8 mouse cellular contexts compared by ENCODE assay signal in genomic region chr2:152686399-152686798, GRCm38 (mm10). TPM values are rescaled to one million over a fixed set of nuclear protein-coding genes. Genes with fewer than 3 reads are reported as not detected.
A peak's percentile ranks its signal among the peaks of the same experiment; 100 is the strongest.
DNase-seq lines count a peak whose midpoint lies in the region; ATAC-seq and TF ChIP-seq lines count a peak whose summit lies in the region.

No protein-coding gene starts in this region.

- no peak for TF ChIP-seq CTCF in gastrocnemius, adult 2 months (IDR thresholded peaks at IDR 0.05)
- no peak for TF ChIP-seq CTCF in stomach, postnatal 0 days (IDR thresholded peaks at IDR 0.05; ENCODE audit: low read depth)

- H3K36me3 ChIP-seq in neural tube, embryonic 11.5 days (ENCODE audit: control insufficient read depth, insufficient read depth, low read length): peaks cover 45% of the 10 kb centered on the region
- H3K36me3 ChIP-seq in liver, embryonic 13.5 days: peaks cover 92% of the 10 kb centered on the region
- peaks cover 37% of the 10 kb centered on the region for H3K36me3 ChIP-seq in stomach, postnatal 0 days (ENCODE audit: control insufficient read depth, insufficient read depth, low read length)

- DNase-seq in gastrocnemius, adult 2 months: no peak
- DNase-seq in gastrocnemius, postnatal 25 days: no peak
- DNase-seq in neural tube, embryonic 11.5 days (ENCODE audit: low spot score): no peak
- no peak for DNase-seq in neural tube, embryonic 10.5 days (ENCODE audit: extremely low spot score, low spot score)
- no peak for DNase-seq in liver, embryonic 13.5 days
- no peak for DNase-seq in stomach, postnatal 0 days (ENCODE audit: low spot score)
- DNase-seq in gastrocnemius, postnatal 36 days: no peak
- no peak for DNase-seq in spleen, postnatal 14 days (ENCODE audit: low spot score in 2 of 2)

- peak; percentile 22 for ATAC-seq in neural tube, embryonic 11.5 days (ENCODE audit: insufficient read depth, low FRiP score, low TSS enrichment)
- ATAC-seq in liver, embryonic 13.5 days (ENCODE audit: low read depth): no peak
- ATAC-seq in stomach, postnatal 0 days (ENCODE audit: low FRiP score, low TSS enrichment): no peak

- 0 out of 2 replicates have a peak, but pooled peaks cover 3% of the 10 kb centered on the region for H3K4me1 ChIP-seq in neural tube, embryonic 11.5 days (ENCODE audit: control insufficient read depth, insufficient read depth, low read length)
- peaks cover 21% of the 10 kb centered on the region for H3K4me1 ChIP-seq in liver, embryonic 13.5 days (replicated peaks)
- no peaks in the 10 kb centered on the region for H3K4me1 ChIP-seq in stomach, postnatal 0 days (replicated peaks; ENCODE audit: control insufficient read depth, insufficient read depth)

- 0 out of 2 replicates have a peak overlapping the region, but pooled peaks have one; percentile 17 for H3K4me2 ChIP-seq in neural tube, embryonic 11.5 days (ENCODE audit: low read depth)
- H3K4me2 ChIP-seq in liver, embryonic 13.5 days: peak overlapping the region; percentile 73
- peak overlapping the region; percentile 31 for H3K4me2 ChIP-seq in stomach, postnatal 0 days (replicated peaks; ENCODE audit: low read depth)

- peak overlapping the region; percentile 83 for H3K27ac ChIP-seq in gastrocnemius, adult 2 months
- H3K27ac ChIP-seq in neural tube, embryonic 11.5 days (ENCODE audit: low read depth, low read length): 0 out of 2 replicates have a peak overlapping the region, but pooled peaks have one; percentile 30
- H3K27ac ChIP-seq in liver, embryonic 13.5 days: peak overlapping the region; percentile 47; the same call in 1 of the 2 replicates
- peak overlapping the region; percentile 65; the same call in 1 of the 2 replicates for H3K27ac ChIP-seq in stomach, postnatal 0 days (replicated peaks)

- no peaks in the 10 kb centered on the region for H3K27me3 ChIP-seq in neural tube, embryonic 11.5 days (ENCODE audit: control insufficient read depth, insufficient read depth, low read length)
- no peaks in the 10 kb centered on the region for H3K27me3 ChIP-seq in liver, embryonic 13.5 days
- H3K27me3 ChIP-seq in stomach, postnatal 0 days (ENCODE audit: control insufficient read depth, insufficient read depth, low read length): no peaks in the 10 kb centered on the region

- intact Hi-C loops in gastrocnemius, adult 2 months (cut with DNase I): no loop called here
- intact Hi-C loops in gastrocnemius, postnatal 36 days (cut with DNase I): no loop called here

- H3K9ac ChIP-seq in neural tube, embryonic 11.5 days (ENCODE audit: low read length): no peak overlapping the region
- 0 out of 2 replicates have a peak overlapping the region, but pooled peaks have one; percentile 45 for H3K9ac ChIP-seq in liver, embryonic 13.5 days
- peak overlapping the region; percentile 45 for H3K9ac ChIP-seq in stomach, postnatal 0 days (ENCODE audit: low read length)

- TF ChIP-seq EP300 in stomach, postnatal 0 days (optimal IDR thresholded peaks at IDR 0.05): no peak

- no peaks in the 10 kb centered on the region for H3K9me3 ChIP-seq in neural tube, embryonic 11.5 days (ENCODE audit: control insufficient read depth, low read length)
- H3K9me3 ChIP-seq in liver, embryonic 13.5 days (replicated peaks): no peaks in the 10 kb centered on the region
- H3K9me3 ChIP-seq in stomach, postnatal 0 days (ENCODE audit: control insufficient read depth, low read length): no peaks in the 10 kb centered on the region

- WGBS in neural tube, embryonic 11.5 days: 51% methylated on average over 12 of the region's 12 CpGs
- 52% methylated on average over 12 of the region's 12 CpGs for WGBS in liver, embryonic 13.5 days (ENCODE audit: insufficient replicate concordance)
- 51% methylated on average over 12 of the region's 12 CpGs for WGBS in stomach, postnatal 0 days

- peak overlapping the region; percentile 68 for H3K4me3 ChIP-seq in gastrocnemius, adult 2 months
- no peak overlapping the region for H3K4me3 ChIP-seq in neural tube, embryonic 11.5 days (ENCODE audit: low read depth, low read length)
- peak overlapping the region; percentile 66 for H3K4me3 ChIP-seq in liver, embryonic 13.5 days (replicated peaks)
- H3K4me3 ChIP-seq in stomach, postnatal 0 days (ENCODE audit: low read depth, low read length): peak overlapping the region; percentile 18; the same call in 1 of the 2 replicates

RNA-seq across cellular contexts. Expression of gene Mcts2, which starts 0.4 kb away (rescaled TPM):
- total RNA-seq in gastrocnemius, adult 2 months (2021): 10 to 100 TPM; 11.1 to 12.8 TPM
- total RNA-seq in gastrocnemius, postnatal 25 days (2021): 10 to 100 TPM; 11.3 to 11.5 TPM
- polyA plus RNA-seq in neural tube, embryonic 11.5 days (2014; fragmentation: Nextera tagmentation; extraction: Ambion mirVana): 39.1 and 40.6 TPM in 2 replicates
- 23.6 and 23.8 TPM in 2 replicates for polyA plus RNA-seq in liver, embryonic 13.5 days (2015; fragmentation: Nextera tagmentation; extraction: Ambion mirVana)
- polyA plus RNA-seq in stomach, postnatal 0 days (2015; fragmentation: Nextera tagmentation; extraction: Ambion mirVana): 22.9 and 23.4 TPM in 2 replicates
- 10 to 100 TPM in 1 of 2 experiments, 1 to 10 TPM in 1; 9.6 to 12.1 TPM for total RNA-seq in gastrocnemius, postnatal 36 days (2021)

RNA-seq across cellular contexts. Expression of gene H13, which starts 17.1 kb away (rescaled TPM):
- total RNA-seq in gastrocnemius, adult 2 months (2021): 10 to 100 TPM; 32.6 to 37.3 TPM
- total RNA-seq in gastrocnemius, postnatal 25 days (2021): 10 to 100 TPM; 29.5 to 38.6 TPM
- 123 TPM in 2 replicates for polyA plus RNA-seq in neural tube, embryonic 11.5 days (2014; fragmentation: Nextera tagmentation; extraction: Ambion mirVana)
- 49.0 and 52.9 TPM in 2 replicates for polyA plus RNA-seq in liver, embryonic 13.5 days (2015; fragmentation: Nextera tagmentation; extraction: Ambion mirVana)
- polyA plus RNA-seq in stomach, postnatal 0 days (2015; fragmentation: Nextera tagmentation; extraction: Ambion mirVana): 110 and 121 TPM in 2 replicates
- 10 to 100 TPM; 30.1 to 35.1 TPM for total RNA-seq in gastrocnemius, postnatal 36 days (2021)

RNA-seq across cellular contexts. Expression of gene Id1, which starts 49.7 kb away (rescaled TPM):
- 10 to 100 TPM in 1 of 2 experiments, 1 to 10 TPM in 1; 6.7 to 26.8 TPM for total RNA-seq in gastrocnemius, adult 2 months (2021)
- 10 to 100 TPM in 1 of 2 experiments, 1 to 10 TPM in 1; 9.7 to 14.0 TPM for total RNA-seq in gastrocnemius, postnatal 25 days (2021)
- 116 and 129 TPM in 2 replicates for polyA plus RNA-seq in neural tube, embryonic 11.5 days (2014; fragmentation: Nextera tagmentation; extraction: Ambion mirVana)
- 20.9 and 23.2 TPM in 2 replicates for polyA plus RNA-seq in liver, embryonic 13.5 days (2015; fragmentation: Nextera tagmentation; extraction: Ambion mirVana)
- polyA plus RNA-seq in stomach, postnatal 0 days (2015; fragmentation: Nextera tagmentation; extraction: Ambion mirVana): 191 and 228 TPM in 2 replicates
- 10 to 100 TPM; 11.5 to 17.7 TPM for total RNA-seq in gastrocnemius, postnatal 36 days (2021)

RNA-seq across cellular contexts. Expression of gene Rem1, which starts 59.6 kb away (rescaled TPM):
- total RNA-seq in gastrocnemius, adult 2 months (2021): 1 to 10 TPM; 2.4 to 3.0 TPM
- 1 to 10 TPM; 2.9 to 3.8 TPM for total RNA-seq in gastrocnemius, postnatal 25 days (2021)
- polyA plus RNA-seq in neural tube, embryonic 11.5 days (2014; fragmentation: Nextera tagmentation; extraction: Ambion mirVana): 0.58 TPM in 2 replicates
- 0.89 and 0.95 TPM in 2 replicates for polyA plus RNA-seq in liver, embryonic 13.5 days (2015; fragmentation: Nextera tagmentation; extraction: Ambion mirVana)
- 17.2 and 19.7 TPM in 2 replicates for polyA plus RNA-seq in stomach, postnatal 0 days (2015; fragmentation: Nextera tagmentation; extraction: Ambion mirVana)
- total RNA-seq in gastrocnemius, postnatal 36 days (2021): 1 to 10 TPM; 2.7 to 3.6 TPM

Comparison
In these comparisons a context has a peak if more than half of its experiments do, and no peak if none do; other contexts are left out.
1. H3K27ac ChIP-seq: peak in every context shown above with its lines; median percentile 83 in gastrocnemius, adult 2 months; 65 in stomach, postnatal 0 days; 47 in liver, embryonic 13.5 days; 30 in neural tube, embryonic 11.5 days.
2. H3K4me2 ChIP-seq: peak in every context shown above with its lines; median percentile 73 in liver, embryonic 13.5 days; 31 in stomach, postnatal 0 days; 17 in neural tube, embryonic 11.5 days.